Mouse (Mus musculus): ENCODE results near the gene Milr1. TPM values are rescaled to one million over a fixed set of nuclear protein-coding genes. Genes with fewer than 3 reads are reported as not detected.

Milr1 gene
- polyA plus RNA-seq, 1 experiment, result not detected

- TF ChIP-seq GATA1 (IDR thresholded peaks at IDR 0.05; ENCODE audit: low read length), result no peak
These were observed 26.7 kb upstream of the Milr1 start for GRCm38 (mm10) chr11:106724176-106724915.

- no peak for TF ChIP-seq GATA1 (IDR thresholded peaks at IDR 0.05; ENCODE audit: low read length)
These were observed 23.1 kb upstream of the Milr1 start for GRCm38 (mm10) chr11:106727967-106728366.

- TF ChIP-seq GATA1 (IDR thresholded peaks at IDR 0.05; ENCODE audit: low read length), result no peak
These were observed 22.3 kb upstream of the Milr1 start for GRCm38 (mm10) chr11:106728402-106729366.

- no peak for TF ChIP-seq GATA1 (IDR thresholded peaks at IDR 0.05; ENCODE audit: low read length)
These were observed 21.4 kb upstream of the Milr1 start for GRCm38 (mm10) chr11:106729656-106730055.

- no peak for TF ChIP-seq GATA1 (IDR thresholded peaks at IDR 0.05; ENCODE audit: low read length)
These were observed 20.3 kb upstream of the Milr1 start for GRCm38 (mm10) chr11:106730714-106731113.

GRCm38 (mm10) chr11:106736614-106737013, 14.4 kb upstream of the Milr1 start:
- TF ChIP-seq GATA1 (IDR thresholded peaks at IDR 0.05; ENCODE audit: low read length), result no peak

- no peak for TF ChIP-seq GATA1 (IDR thresholded peaks at IDR 0.05; ENCODE audit: low read length)
These were observed 13.8 kb upstream of the Milr1 start for GRCm38 (mm10) chr11:106737178-106737621.

GRCm38 (mm10) chr11:106739116-106739515, 11.9 kb upstream of the Milr1 start:
- TF ChIP-seq GATA1 (IDR thresholded peaks at IDR 0.05; ENCODE audit: low read length), result no peak

GRCm38 (mm10) chr11:106741232-106741631, 9.8 kb upstream of the Milr1 start:
- no peak for TF ChIP-seq GATA1 (IDR thresholded peaks at IDR 0.05; ENCODE audit: low read length)

GRCm38 (mm10) chr11:106741826-106742225, 9.2 kb upstream of the Milr1 start:
- TF ChIP-seq GATA1 (IDR thresholded peaks at IDR 0.05; ENCODE audit: low read length), result no peak

GRCm38 (mm10) chr11:106742388-106742841, 8.6 kb upstream of the Milr1 start:
- no peak for TF ChIP-seq GATA1 (IDR thresholded peaks at IDR 0.05; ENCODE audit: low read length)

GRCm38 (mm10) chr11:106744949-106745348, 6.1 kb upstream of the Milr1 start:
- TF ChIP-seq GATA1 (IDR thresholded peaks at IDR 0.05; ENCODE audit: low read length), result no peak

GRCm38 (mm10) chr11:106750121-106750751, 790 bp upstream of the Milr1 start, which contains the start of gene Pecam1:
Pecam1 (minus strand) TSS chr11:106750628.
- no peak for TF ChIP-seq GATA1 (IDR thresholded peaks at IDR 0.05; ENCODE audit: low read length)

GRCm38 (mm10) chr11:106752103-106752502, 1.1 kb downstream of the Milr1 start:
- no peak for TF ChIP-seq GATA1 (IDR thresholded peaks at IDR 0.05; ENCODE audit: low read length)

- TF ChIP-seq GATA1 (IDR thresholded peaks at IDR 0.05; ENCODE audit: low read length), result no peak
These were observed 2.3 kb downstream of the Milr1 start for GRCm38 (mm10) chr11:106753314-106753713.

GRCm38 (mm10) chr11:106755583-106755982, 4.6 kb downstream of the Milr1 start:
- no peak for TF ChIP-seq GATA1 (IDR thresholded peaks at IDR 0.05; ENCODE audit: low read length)
